Mouse (Mus musculus): Measurements from ENCODE around the gene Ccdc71.

Gene Ccdc71

GRCm38 (mm10) chr9:108489215-108489614 is 28.9 kb downstream of the Ccdc71 start:
- in situ Hi-C loops (cut with MboI, MseI) = loop anchor here (10.0 kb wide), 1 partner anchor 426 kb away; the partner anchor contains the start of gene Tmem89

- in situ Hi-C loops (cut with MboI, MseI) = loop anchor here (10.0 kb wide), 2 partner anchors 425 to 555 kb away; partner anchors contain the start of gene Tmem89
These were observed 29.6 kb downstream of the Ccdc71 start for GRCm38 (mm10) chr9:108489702-108490558.

- in situ Hi-C loops (cut with MboI, MseI) = loop anchor here (10.0 kb wide), 1 partner anchor 554 kb away; no protein-coding TSS in a partner anchor
These were observed 30.4 kb downstream of the Ccdc71 start, which contains the start of gene Usp19 for GRCm38 (mm10) chr9:108490559-108491285. TSS of gene Usp19 (plus strand) at chr9:108490602.

- in situ Hi-C loops (cut with MboI, MseI) = loop anchor here (10.0 kb wide), 1 partner anchor 554 kb away; no protein-coding TSS in a partner anchor
These were observed 30.9 kb downstream of the Ccdc71 start for GRCm38 (mm10) chr9:108491286-108491580.

GRCm38 (mm10) chr9:108492043-108492750 is 31.9 kb downstream of the Ccdc71 start:
- in situ Hi-C loops (cut with MboI, MseI) = loop anchor here (10.0 kb wide), 1 partner anchor 553 kb away; no protein-coding TSS in a partner anchor

- in situ Hi-C loops (cut with MboI, MseI) = loop anchor here (10.0 kb wide), 1 partner anchor 552 kb away; no protein-coding TSS in a partner anchor
These were observed 32.9 kb downstream of the Ccdc71 start for GRCm38 (mm10) chr9:108493246-108493645.

GRCm38 (mm10) chr9:108494146-108494825 is 34.0 kb downstream of the Ccdc71 start:
- in situ Hi-C loops (cut with MboI, MseI) = loop anchor here (10.0 kb wide), 1 partner anchor 551 kb away; no protein-coding TSS in a partner anchor

- in situ Hi-C loops (cut with MboI, MseI) = loop anchor here (10.0 kb wide), 1 partner anchor 550 kb away; no protein-coding TSS in a partner anchor
These were observed 34.6 kb downstream of the Ccdc71 start for GRCm38 (mm10) chr9:108494905-108495304.

GRCm38 (mm10) chr9:108499231-108499630 is 38.9 kb downstream of the Ccdc71 start:
- in situ Hi-C loops (cut with MboI, MseI) = loop anchor here (10.0 kb wide), 1 partner anchor 546 kb away; no protein-coding TSS in a partner anchor

GRCm38 (mm10) chr9:108499943-108500342 is 39.6 kb downstream of the Ccdc71 start:
- in situ Hi-C loops (cut with MboI, MseI) = loop anchor here (10.0 kb wide), 1 partner anchor 545 kb away; no protein-coding TSS in a partner anchor

GRCm38 (mm10) chr9:108506901-108507300 is 46.6 kb downstream of the Ccdc71 start:
- in situ Hi-C loops (cut with MboI, MseI) = no loop called here

GRCm38 (mm10) chr9:108507619-108508434 is 47.5 kb downstream of the Ccdc71 start, which contains the start of gene Qars:
TSS of gene Qars (plus strand) at chr9:108507706.
- in situ Hi-C loops (cut with MboI, MseI) = no loop called here

GRCm38 (mm10) chr9:108508776-108509175 is 48.4 kb downstream of the Ccdc71 start:
- in situ Hi-C loops (cut with MboI, MseI) = no loop called here
